8 mouse cellular contexts compared by ENCODE assay signal in the genomic region with DNA sequence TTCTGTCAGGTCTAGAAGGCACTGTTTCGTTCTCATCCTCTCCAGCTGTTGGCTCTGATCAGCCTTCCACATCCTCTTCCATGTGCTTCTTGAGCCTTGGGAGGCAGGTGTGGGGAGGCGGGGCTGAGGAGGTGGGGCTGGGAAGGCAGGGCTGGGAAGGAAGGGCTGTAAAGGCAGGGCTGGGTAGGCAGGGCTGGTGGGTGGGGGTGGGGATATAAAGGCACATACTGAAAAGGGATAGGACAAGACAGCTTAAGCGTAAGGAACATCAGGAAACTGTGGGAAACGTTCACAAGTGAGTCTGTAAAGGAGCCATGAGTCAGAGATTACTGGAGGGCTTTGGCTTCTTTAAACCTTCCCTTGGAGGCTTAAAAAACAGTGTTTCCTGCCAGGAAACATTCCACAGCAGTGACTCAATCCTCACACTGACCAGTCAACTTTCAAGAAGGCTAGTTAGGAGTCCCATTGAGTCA. TPM values are rescaled to one million over a fixed set of nuclear protein-coding genes. Genes with fewer than 3 reads are reported as not detected.
DNase-seq lines count a peak whose midpoint lies in the region; ATAC-seq and TF ChIP-seq lines count a peak whose summit lies in the region.

No protein-coding gene starts in this region.

- no peaks in the 10 kb centered on the region for H3K27me3 ChIP-seq in limb, embryonic 14.5 days (ENCODE audit: control insufficient read depth, insufficient read depth, low read length)

- H3K4me1 ChIP-seq in limb, embryonic 14.5 days (ENCODE audit: control insufficient read depth, insufficient read depth, low read length): no peaks in the 10 kb centered on the region

- peak; percentile 81 for ATAC-seq in limb, embryonic 14.5 days (ENCODE audit: low FRiP score, low read depth)

- H3K9ac ChIP-seq in limb, embryonic 14.5 days (ENCODE audit: low read depth, low read length, severe bottlenecking): no peak overlapping the region

- H3K36me3 ChIP-seq in limb, embryonic 14.5 days (ENCODE audit: control insufficient read depth, insufficient read depth, low read length): no peaks in the 10 kb centered on the region

- H3K9me3 ChIP-seq in limb, embryonic 14.5 days (ENCODE audit: control insufficient read depth, low read length): no peaks in the 10 kb centered on the region

- TF ChIP-seq POLR2A in limb, embryonic 14.5 days (IDR thresholded peaks at IDR 0.05; ENCODE audit: borderline replicate concordance, extremely low read depth, insufficient read depth, insufficient read length): no peak

- H3K4me2 ChIP-seq in limb, embryonic 14.5 days (replicated peaks; ENCODE audit: low read depth, low read length, severe bottlenecking): no peak overlapping the region

- H3K4me3 ChIP-seq in limb, embryonic 14.5 days (replicated peaks; ENCODE audit: low read length): no peak overlapping the region

- 48% methylated on average over 4 of the region's 4 CpGs for WGBS in limb, embryonic 14.5 days

- peak; percentile 59 for DNase-seq in adrenal gland, adult 2 months
- DNase-seq in adrenal gland, adult 18-20 months (ENCODE audit: low spot score in 2 of 2): no peak
- DNase-seq in urinary bladder, postnatal 25 days (ENCODE audit: low spot score): peak; percentile 45
- DNase-seq in urinary bladder, postnatal 4 days (ENCODE audit: low spot score in 2 of 2): no peak
- peak; percentile 76 for DNase-seq in limb, embryonic 14.5 days (ENCODE audit: low spot score)
- DNase-seq in spleen, postnatal 14 days (ENCODE audit: low spot score in 2 of 2): no peak
- DNase-seq in cerebellum, adult 8-10 months: no peak
- DNase-seq in ovary, postnatal 10 days (ENCODE audit: low spot score): no peak

- H3K27ac ChIP-seq in limb, embryonic 14.5 days (replicated peaks; ENCODE audit: low read depth, low read length): no peak overlapping the region

RNA-seq across cellular contexts. Expression of gene 1700016C15Rik, which starts 21.0 kb away (rescaled TPM):
- not detected for total RNA-seq in adrenal gland, adult 2 months (2021)
- not detected in 2 replicates for polyA plus RNA-seq in adrenal gland, adult 2 months (2012; rRNA removed)
- total RNA-seq in adrenal gland, adult 18-20 months (2021): not detected
- polyA plus RNA-seq in limb, embryonic 14.5 days (2012; rRNA removed): not detected in 2 replicates
- polyA plus RNA-seq in limb, embryonic 14.5 days (2014; fragmentation: Nextera tagmentation; extraction: Ambion mirVana): not detected in 2 replicates

Comparison
In these comparisons a context has a peak if more than half of its experiments do, and no peak if none do; other contexts are left out.
1. DNase-seq: peak in adrenal gland, adult 2 months (single experiment), urinary bladder, postnatal 25 days (single experiment) and limb, embryonic 14.5 days (single experiment); none in adrenal gland, adult 18-20 months (0 of 2), urinary bladder, postnatal 4 days (0 of 2), spleen, postnatal 14 days (0 of 2), cerebellum, adult 8-10 months (single experiment) and ovary, postnatal 10 days (single experiment).